Mouse (Mus musculus) embryo, embryonic 10 days (tissue): Measurements from ENCODE around the gene Fndc11.

ENCODE experiments used
- DNase-seq: peaks from one replicate; pipeline ENCODE4 v3.0.0-alpha.2; 2015; ENCODE audit warnings: low spot score

The Fndc11 gene

GRCm38 (mm10) chr2:181272092-181272491 is 52.3 kb downstream of the Fndc11 start:
- DNase-seq: no peak
